ENCODE assay signal across 8 mouse cellular contexts in genomic region chr2:30078349-30078712, GRCm38 (mm10). TPM values are rescaled to one million over a fixed set of nuclear protein-coding genes. Genes with fewer than 3 reads are reported as not detected.
DNase-seq lines count a peak whose midpoint lies in the region; ATAC-seq and TF ChIP-seq lines count a peak whose summit lies in the region.

No protein-coding gene starts in this region.

- peaks cover 38% of the 10 kb centered on the region for H3K4me1 ChIP-seq in forebrain, embryonic 10.5 days
- no peaks in the 10 kb centered on the region for H3K4me1 ChIP-seq in forebrain, postnatal 0 days (ENCODE audit: insufficient read depth)
- H3K4me1 ChIP-seq in forebrain, embryonic 16.5 days (replicated peaks; ENCODE audit: control insufficient read depth, insufficient read depth, low read length), result peaks cover 11% of the 10 kb centered on the region
- peaks cover 6% of the 10 kb centered on the region for H3K4me1 ChIP-seq in intestine, embryonic 16.5 days (ENCODE audit: control insufficient read depth, insufficient read depth, low read length)

- H3K4me2 ChIP-seq in forebrain, postnatal 0 days (ENCODE audit: low read depth), result no peak overlapping the region
- peak overlapping the region; percentile 78 for H3K4me2 ChIP-seq in forebrain, embryonic 16.5 days (ENCODE audit: low read length)
- H3K4me2 ChIP-seq in intestine, embryonic 16.5 days (ENCODE audit: low read depth, low read length), result peak overlapping the region; percentile 91

- 21% methylated on average over 10 of the region's 10 CpGs for WGBS in forebrain, embryonic 10.5 days
- 30% methylated on average over 10 of the region's 10 CpGs for WGBS in forebrain, postnatal 0 days
- 20% methylated on average over 10 of the region's 10 CpGs for WGBS in forebrain, embryonic 16.5 days
- WGBS in intestine, embryonic 16.5 days, result 8% methylated on average over 10 of the region's 10 CpGs

- DNase-seq in forebrain, embryonic 10.5 days (ENCODE audit: extremely low spot score, low spot score), result no peak
- no peak for DNase-seq in forebrain, postnatal 0 days
- peak; percentile 59 for DNase-seq in lung, postnatal 10 days
- no peak for DNase-seq in layer of hippocampus, postnatal 14 days (ENCODE audit: low spot score in 2 of 2)
- DNase-seq in right cerebral cortex, postnatal 10 days (ENCODE audit: low spot score in 2 of 2), result no peak
- DNase-seq in cerebellum, adult 11 months, result no peak

- no peaks in the 10 kb centered on the region for H3K9me3 ChIP-seq in forebrain, embryonic 10.5 days
- H3K9me3 ChIP-seq in forebrain, postnatal 0 days (ENCODE audit: low read length), result no peaks in the 10 kb centered on the region
- no peaks in the 10 kb centered on the region for H3K9me3 ChIP-seq in forebrain, embryonic 16.5 days (ENCODE audit: control insufficient read depth, low read length)
- no peaks in the 10 kb centered on the region for H3K9me3 ChIP-seq in intestine, embryonic 16.5 days (ENCODE audit: control insufficient read depth, low read length)

- H3K27ac ChIP-seq in forebrain, embryonic 10.5 days, result peak overlapping the region; percentile 89
- no peak overlapping the region for H3K27ac ChIP-seq in forebrain, postnatal 0 days (ENCODE audit: low read depth, low read length)
- H3K27ac ChIP-seq in forebrain, embryonic 16.5 days (ENCODE audit: low read length), result no peak overlapping the region
- peak overlapping the region; percentile 84 for H3K27ac ChIP-seq in intestine, embryonic 16.5 days (ENCODE audit: low read length)

- H3K36me3 ChIP-seq in forebrain, embryonic 10.5 days (replicated peaks), result peaks cover 29% of the 10 kb centered on the region
- H3K36me3 ChIP-seq in forebrain, postnatal 0 days (ENCODE audit: insufficient read depth), result peaks cover 10% of the 10 kb centered on the region; the same call in 1 of the 2 replicates
- H3K36me3 ChIP-seq in forebrain, embryonic 16.5 days (ENCODE audit: control insufficient read depth, insufficient read depth), result no peaks in the 10 kb centered on the region
- H3K36me3 ChIP-seq in intestine, embryonic 16.5 days (ENCODE audit: control insufficient read depth, insufficient read depth, low read length), result peaks cover 3% of the 10 kb centered on the region; the same call in 1 of the 2 replicates

- peak overlapping the region; percentile 63 for H3K4me3 ChIP-seq in forebrain, embryonic 10.5 days
- H3K4me3 ChIP-seq in forebrain, postnatal 0 days (ENCODE audit: low read depth, low read length), result no peak overlapping the region
- H3K4me3 ChIP-seq in forebrain, embryonic 16.5 days (replicated peaks; ENCODE audit: low read length), result peak overlapping the region; percentile 43
- peak overlapping the region; percentile 70 for H3K4me3 ChIP-seq in intestine, embryonic 16.5 days (ENCODE audit: low read length)

- no peak overlapping the region for H3K9ac ChIP-seq in forebrain, postnatal 0 days
- H3K9ac ChIP-seq in forebrain, embryonic 16.5 days (replicated peaks; ENCODE audit: low read depth, low read length), result no peak overlapping the region
- H3K9ac ChIP-seq in intestine, embryonic 16.5 days (ENCODE audit: low read depth, low read length), result peak overlapping the region; percentile 79

- no peak for ATAC-seq in forebrain, postnatal 0 days
- no peak for ATAC-seq in forebrain, embryonic 16.5 days
- ATAC-seq in intestine, embryonic 16.5 days, result peak; percentile 28

- no peaks in the 10 kb centered on the region for H3K27me3 ChIP-seq in forebrain, embryonic 10.5 days (ENCODE audit: poor library complexity, severe bottlenecking)
- H3K27me3 ChIP-seq in forebrain, postnatal 0 days (ENCODE audit: insufficient read depth, low read length), result no peaks in the 10 kb centered on the region
- no peaks in the 10 kb centered on the region for H3K27me3 ChIP-seq in forebrain, embryonic 16.5 days (replicated peaks; ENCODE audit: control insufficient read depth, insufficient read depth, low read length)
- H3K27me3 ChIP-seq in intestine, embryonic 16.5 days (replicated peaks; ENCODE audit: control insufficient read depth, insufficient read depth, low read length), result no peaks in the 10 kb centered on the region

- no peak for TF ChIP-seq CTCF in forebrain, postnatal 0 days (IDR thresholded peaks at IDR 0.05; ENCODE audit: low read depth)

RNA-seq across cellular contexts. Expression of gene Pkn3, which starts 0.8 kb away (rescaled TPM):
- 12.4 and 13.1 TPM in 2 replicates for polyA plus RNA-seq in forebrain, embryonic 10.5 days (2016; fragmentation: Nextera tagmentation; extraction: Ambion mirVana)
- 2.0 and 4.7 TPM in 2 replicates for total RNA-seq in forebrain, postnatal 0 days (2014; rRNA removed)
- polyA plus RNA-seq in forebrain, postnatal 0 days (2015; fragmentation: Nextera tagmentation; extraction: Ambion mirVana), result 0.80 and 0.86 TPM in 2 replicates
- polyA plus RNA-seq in forebrain, embryonic 16.5 days (2015; fragmentation: Nextera tagmentation; extraction: Ambion mirVana), result 2.6 and 3.4 TPM in 2 replicates
- 10.4 and 10.8 TPM in 2 replicates for polyA plus RNA-seq in intestine, embryonic 16.5 days (2015; fragmentation: Nextera tagmentation; extraction: Ambion mirVana)
- total RNA-seq in layer of hippocampus, postnatal 14 days (2021), result 1 to 10 TPM; 1.2 to 2.3 TPM

RNA-seq across cellular contexts. Expression of gene Zdhhc12, which starts 15.1 kb away (rescaled TPM):
- polyA plus RNA-seq in forebrain, embryonic 10.5 days (2016; fragmentation: Nextera tagmentation; extraction: Ambion mirVana), result 34.2 and 35.4 TPM in 2 replicates
- total RNA-seq in forebrain, postnatal 0 days (2014; rRNA removed), result 19.5 and 25.7 TPM in 2 replicates
- 20.8 and 23.3 TPM in 2 replicates for polyA plus RNA-seq in forebrain, postnatal 0 days (2015; fragmentation: Nextera tagmentation; extraction: Ambion mirVana)
- 17.8 and 19.0 TPM in 2 replicates for polyA plus RNA-seq in forebrain, embryonic 16.5 days (2015; fragmentation: Nextera tagmentation; extraction: Ambion mirVana)
- polyA plus RNA-seq in intestine, embryonic 16.5 days (2015; fragmentation: Nextera tagmentation; extraction: Ambion mirVana), result 79.0 and 86.2 TPM in 2 replicates
- 10 to 100 TPM; 14.7 TPM for total RNA-seq in layer of hippocampus, postnatal 14 days (2021)

RNA-seq across cellular contexts. Expression of gene Set, which starts 21.2 kb away (rescaled TPM):
- 944 and 983 TPM in 2 replicates for polyA plus RNA-seq in forebrain, embryonic 10.5 days (2016; fragmentation: Nextera tagmentation; extraction: Ambion mirVana)
- total RNA-seq in forebrain, postnatal 0 days (2014; rRNA removed), result 361 and 392 TPM in 2 replicates
- 349 and 384 TPM in 2 replicates for polyA plus RNA-seq in forebrain, postnatal 0 days (2015; fragmentation: Nextera tagmentation; extraction: Ambion mirVana)
- 407 and 435 TPM in 2 replicates for polyA plus RNA-seq in forebrain, embryonic 16.5 days (2015; fragmentation: Nextera tagmentation; extraction: Ambion mirVana)
- polyA plus RNA-seq in intestine, embryonic 16.5 days (2015; fragmentation: Nextera tagmentation; extraction: Ambion mirVana), result 329 and 361 TPM in 2 replicates
- 100 to 1,000 TPM; 185 to 190 TPM for total RNA-seq in layer of hippocampus, postnatal 14 days (2021)

RNA-seq across cellular contexts. Expression of gene Wdr34, which starts 29.6 kb away (rescaled TPM):
- polyA plus RNA-seq in forebrain, embryonic 10.5 days (2016; fragmentation: Nextera tagmentation; extraction: Ambion mirVana), result 33.1 and 33.4 TPM in 2 replicates
- 88.4 and 103 TPM in 2 replicates for total RNA-seq in forebrain, postnatal 0 days (2014; rRNA removed)
- polyA plus RNA-seq in forebrain, postnatal 0 days (2015; fragmentation: Nextera tagmentation; extraction: Ambion mirVana), result 65.1 and 83.6 TPM in 2 replicates
- polyA plus RNA-seq in forebrain, embryonic 16.5 days (2015; fragmentation: Nextera tagmentation; extraction: Ambion mirVana), result 70.2 and 83.3 TPM in 2 replicates
- 19.7 and 21.9 TPM in 2 replicates for polyA plus RNA-seq in intestine, embryonic 16.5 days (2015; fragmentation: Nextera tagmentation; extraction: Ambion mirVana)
- 10 to 100 TPM; 38.0 to 38.3 TPM for total RNA-seq in layer of hippocampus, postnatal 14 days (2021)

RNA-seq across cellular contexts. Expression of gene Zer1, which starts 46.1 kb away (rescaled TPM):
- polyA plus RNA-seq in forebrain, embryonic 10.5 days (2016; fragmentation: Nextera tagmentation; extraction: Ambion mirVana), result 6.3 and 6.6 TPM in 2 replicates
- total RNA-seq in forebrain, postnatal 0 days (2014; rRNA removed), result 51.9 and 70.2 TPM in 2 replicates
- 5.4 and 10.3 TPM in 2 replicates for polyA plus RNA-seq in forebrain, postnatal 0 days (2015; fragmentation: Nextera tagmentation; extraction: Ambion mirVana)
- 10.9 and 16.5 TPM in 2 replicates for polyA plus RNA-seq in forebrain, embryonic 16.5 days (2015; fragmentation: Nextera tagmentation; extraction: Ambion mirVana)
- polyA plus RNA-seq in intestine, embryonic 16.5 days (2015; fragmentation: Nextera tagmentation; extraction: Ambion mirVana), result 3.3 and 3.7 TPM in 2 replicates
- total RNA-seq in layer of hippocampus, postnatal 14 days (2021), result 100 to 1,000 TPM; 160 to 173 TPM

Comparison
In these comparisons a context has a peak if more than half of its experiments do, and no peak if none do; other contexts are left out.
1. H3K27ac ChIP-seq: peak in forebrain, embryonic 10.5 days (single experiment) and intestine, embryonic 16.5 days (single experiment); none in forebrain, postnatal 0 days (single experiment) and forebrain, embryonic 16.5 days (single experiment).